Mouse (Mus musculus): ENCODE results near the gene Gna13.

Gna13 gene

DNA sequence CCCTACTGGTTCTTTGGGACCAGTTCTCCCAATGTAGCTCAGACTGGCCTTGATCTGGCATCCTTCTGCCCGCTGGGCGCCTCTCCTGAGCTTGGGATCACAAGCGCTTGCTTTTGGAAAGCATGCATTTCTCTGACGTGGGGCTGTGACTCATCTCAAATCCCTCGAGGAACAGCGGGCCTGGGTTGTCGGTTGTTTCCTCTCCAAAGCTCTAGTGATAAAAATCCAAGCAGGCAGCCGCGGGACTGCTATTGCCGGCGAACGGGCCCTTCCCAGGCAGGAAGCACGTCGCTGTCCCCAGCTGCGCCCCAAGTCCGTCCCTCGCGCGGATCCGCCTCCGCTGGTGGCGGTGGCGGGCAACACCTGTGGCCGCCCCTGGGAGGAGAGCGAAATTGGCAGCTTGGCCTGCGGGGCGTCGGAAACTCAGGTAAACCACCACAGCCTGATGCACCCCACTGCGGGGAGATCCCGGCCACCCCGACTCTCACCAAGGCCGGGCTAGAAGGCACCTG lies 77.3 kb downstream of the Gna13 start:
- in situ Hi-C loops (cut with MboI; ENCODE audit: low pct_unique_long_range_greater_than_20kb in 1 of 2, low sequenced_read_pairs in 2 of 2, unreplicated experiment in 1 of 2), result loop anchor here (10.0 kb wide), 4 partner anchors 145 to 425 kb away; no protein-coding TSS in a partner anchor

DNA sequence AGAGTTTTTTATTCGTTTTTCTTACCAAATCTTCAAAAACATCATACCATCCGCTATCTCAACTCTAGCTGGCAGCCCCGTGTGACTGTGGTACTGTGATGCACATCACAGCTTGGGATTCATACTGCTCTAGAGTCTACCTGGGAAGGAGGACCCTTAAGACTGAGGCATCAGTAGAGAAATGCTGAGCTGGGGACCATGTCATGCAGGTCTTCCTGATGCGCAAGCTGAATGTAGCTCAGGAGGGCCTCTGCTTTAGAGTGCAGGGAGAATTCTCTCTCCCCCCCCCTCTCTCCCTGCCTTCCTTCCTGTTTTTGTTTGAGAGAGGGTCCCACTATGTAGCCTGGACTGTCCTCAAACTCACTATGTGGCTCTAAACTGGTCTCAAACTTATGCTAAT lies 78.0 kb downstream of the Gna13 start:
- in situ Hi-C loops (cut with MboI; ENCODE audit: low pct_unique_long_range_greater_than_20kb in 1 of 2, low sequenced_read_pairs in 2 of 2, unreplicated experiment in 1 of 2), result loop anchor here (10.0 kb wide), 4 partner anchors 144 to 424 kb away; no protein-coding TSS in a partner anchor

DNA sequence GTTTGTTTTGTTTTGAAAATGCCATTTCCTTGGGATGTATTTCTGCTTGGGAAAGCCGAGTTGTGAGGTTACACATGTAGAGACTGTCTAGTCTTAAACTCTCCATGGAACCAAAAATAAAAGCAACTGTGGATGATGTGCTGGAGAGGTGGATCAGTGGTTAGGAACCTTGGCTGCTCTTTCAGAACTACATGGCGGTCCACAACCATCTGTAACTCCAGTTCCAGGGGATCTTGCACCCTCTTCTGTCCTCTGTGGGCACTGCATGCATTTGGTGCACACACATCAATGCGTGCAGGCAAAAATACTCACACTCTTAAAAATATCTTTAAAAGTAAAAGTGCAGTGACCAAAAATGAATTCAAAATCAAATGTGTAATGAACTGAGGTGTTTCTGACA lies 78.5 kb downstream of the Gna13 start:
- in situ Hi-C loops (cut with MboI; ENCODE audit: low pct_unique_long_range_greater_than_20kb in 1 of 2, low sequenced_read_pairs in 2 of 2, unreplicated experiment in 1 of 2), result loop anchor here (10.0 kb wide), 4 partner anchors 144 to 424 kb away; no protein-coding TSS in a partner anchor

DNA sequence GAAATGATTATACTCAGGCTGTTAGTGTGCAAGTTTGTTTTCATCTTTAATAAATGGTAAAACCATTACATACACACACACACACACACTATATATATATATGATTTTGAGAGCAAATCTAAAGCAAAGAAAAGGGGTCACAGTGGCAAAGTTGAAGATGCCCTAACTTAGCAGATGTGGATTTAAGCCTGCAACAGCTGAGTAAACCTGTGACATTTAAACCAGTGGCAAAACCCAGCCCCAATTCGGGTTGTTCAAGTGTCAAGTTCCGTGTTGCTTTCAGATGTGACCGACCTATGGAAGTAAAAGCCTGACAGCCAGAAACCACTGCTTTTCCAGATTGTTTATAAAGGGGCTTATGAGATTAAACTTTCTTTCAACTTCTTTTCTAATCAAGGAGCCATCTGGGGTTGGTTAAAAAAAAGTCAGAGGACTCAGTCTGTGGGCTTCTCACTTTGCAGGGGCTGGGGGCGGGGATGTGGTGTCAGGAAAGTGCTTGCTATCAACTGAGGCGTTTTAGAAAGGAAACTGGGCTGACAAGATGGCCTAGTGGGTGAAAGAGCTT lies 79.6 kb downstream of the Gna13 start:
- in situ Hi-C loops (cut with MboI; ENCODE audit: low pct_unique_long_range_greater_than_20kb in 1 of 2, low sequenced_read_pairs in 2 of 2, unreplicated experiment in 1 of 2), result loop anchor here (10.0 kb wide), 4 partner anchors 143 to 423 kb away; no protein-coding TSS in a partner anchor

DNA sequence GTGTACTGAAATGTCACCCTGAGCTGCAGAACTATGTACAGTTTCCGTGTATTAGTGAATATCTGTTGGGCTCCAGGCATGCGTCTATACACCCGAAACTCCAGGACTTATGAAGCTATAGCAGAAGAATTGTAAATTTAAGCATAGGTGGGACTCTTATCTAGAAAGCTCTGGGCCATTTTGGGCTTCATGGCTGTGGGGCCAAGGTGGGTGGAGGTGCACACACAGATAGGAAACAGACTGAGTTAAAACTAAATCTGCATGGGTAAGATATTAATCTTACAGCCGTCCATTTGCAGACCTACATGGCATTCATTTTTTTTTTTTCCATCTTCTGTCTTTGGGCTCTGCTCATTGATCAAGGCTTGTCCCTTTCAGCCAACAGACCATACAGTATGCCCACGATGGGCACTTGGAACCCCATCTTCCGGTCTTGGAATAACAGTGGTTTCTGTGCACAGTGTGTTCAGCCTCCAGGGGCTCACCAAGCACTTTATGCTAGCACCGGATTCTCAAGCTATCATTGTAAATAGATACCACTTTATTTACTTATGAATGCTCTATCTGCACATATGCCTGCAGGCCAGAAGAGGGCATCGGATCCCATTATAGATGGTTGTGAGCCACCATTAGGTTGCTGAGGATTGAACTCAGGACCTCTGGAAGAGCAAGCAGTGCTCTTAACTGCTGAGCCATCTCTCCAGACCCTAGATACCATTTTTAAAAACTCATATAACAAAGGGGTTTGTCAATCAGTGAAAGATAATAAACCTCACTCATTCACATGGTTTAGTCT lies 81.0 kb downstream of the Gna13 start:
- in situ Hi-C loops (cut with MboI; ENCODE audit: low pct_unique_long_range_greater_than_20kb in 1 of 2, low sequenced_read_pairs in 2 of 2, unreplicated experiment in 1 of 2), result loop anchor here (10.0 kb wide), 4 partner anchors 141 to 421 kb away; no protein-coding TSS in a partner anchor

DNA sequence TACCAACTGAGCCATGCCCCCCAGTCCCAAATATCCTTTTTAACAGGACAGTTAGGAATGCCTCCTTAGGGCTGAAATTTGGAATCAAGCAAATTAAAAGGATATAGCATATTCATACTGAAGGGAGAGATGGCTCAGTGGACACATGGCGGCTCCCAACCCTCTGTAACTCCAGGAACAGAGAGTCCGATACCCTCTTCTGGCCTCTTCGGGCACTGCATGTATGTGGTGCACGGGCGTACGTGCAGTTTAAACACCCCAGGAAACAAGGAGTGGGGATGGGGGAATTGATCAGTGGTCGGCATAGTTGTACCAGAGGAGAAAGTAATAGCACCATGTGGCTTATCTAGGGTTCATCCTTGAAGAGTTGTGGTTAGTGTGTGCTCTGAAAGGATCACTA lies 82.0 kb downstream of the Gna13 start:
- in situ Hi-C loops (cut with MboI; ENCODE audit: low pct_unique_long_range_greater_than_20kb in 1 of 2, low sequenced_read_pairs in 2 of 2, unreplicated experiment in 1 of 2), result loop anchor here (10.0 kb wide), 4 partner anchors 140 to 420 kb away; no protein-coding TSS in a partner anchor

DNA sequence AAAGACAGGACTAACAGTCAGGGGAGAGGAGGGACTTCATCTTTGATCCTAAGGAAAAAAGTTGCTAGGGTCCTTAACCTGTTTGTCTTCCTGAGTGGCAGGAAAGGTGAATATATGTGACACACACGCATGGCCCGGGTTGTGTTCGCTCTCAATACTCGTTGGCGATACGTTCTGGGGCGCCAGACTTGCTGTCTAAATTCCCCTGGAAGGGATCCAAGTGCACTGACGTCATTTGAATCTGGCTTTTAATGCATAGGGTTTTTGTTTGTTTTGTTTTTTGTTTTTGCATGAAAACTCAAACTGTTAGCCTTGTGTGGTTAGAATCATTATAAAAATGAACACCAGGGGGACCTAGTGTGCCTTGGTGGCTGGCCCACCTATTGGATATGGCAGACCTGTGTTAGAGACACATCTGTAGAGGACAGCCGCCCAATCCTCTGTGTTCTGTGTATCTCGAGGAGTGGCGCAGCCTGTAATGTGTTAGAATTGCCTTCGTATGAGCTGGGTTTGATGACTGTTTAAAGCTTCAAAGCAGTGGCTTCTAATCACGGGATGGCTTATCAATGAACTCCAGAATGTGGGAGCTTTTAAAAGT lies 82.9 kb downstream of the Gna13 start:
- in situ Hi-C loops (cut with MboI; ENCODE audit: low pct_unique_long_range_greater_than_20kb in 1 of 2, low sequenced_read_pairs in 2 of 2, unreplicated experiment in 1 of 2), result loop anchor here (5.0 to 10.0 kb wide), 5 partner anchors 137 to 419 kb away; no protein-coding TSS in a partner anchor
